Mouse (Mus musculus) liver, embryonic 14.5 days (tissue): ENCODE measurements around the gene Fam198a.

ENCODE experiments used
- CTCF ChIP-seq: IDR thresholded peaks from 2 replicates; pipeline ENCODE4 v1.5.1; 2016; ENCODE audit warnings: antibody characterized with exemption, low read depth, control low read depth
- EP300 ChIP-seq: IDR thresholded peaks from 2 replicates; pipeline ENCODE4 v1.6.1; 2016; ENCODE audit warnings: antibody characterized with exemption, low read depth

- TF ChIP-seq CTCF (no peak), EP300 (no peak)
Measured at GRCm38 (mm10) chr9:122022776-122023175, 72.0 kb downstream of the Fam198a start.
